Mouse (Mus musculus) testis, adult 2 months (tissue): ENCODE results near the gene Prkce.

Source experiments
- CTCF ChIP-seq: fragments of 200-500 bp; IDR thresholded peaks from 2 replicates; pipeline ENCODE4 v1.5.1; 2012; ENCODE audit warnings: low read depth, mild to moderate bottlenecking, inconsistent platforms, low read length, moderate library complexity; ENCODE audit not compliant: control insufficient read depth, insufficient read depth, insufficient replicate concordance
- POLR2A ChIP-seq: fragments of 200-500 bp; IDR thresholded peaks from 2 replicates; pipeline ENCODE4 v1.6.1; 2012; ENCODE audit warnings: low read depth, mild to moderate bottlenecking, inconsistent platforms, low read length, moderate library complexity; ENCODE audit not compliant: control insufficient read depth

DNA sequence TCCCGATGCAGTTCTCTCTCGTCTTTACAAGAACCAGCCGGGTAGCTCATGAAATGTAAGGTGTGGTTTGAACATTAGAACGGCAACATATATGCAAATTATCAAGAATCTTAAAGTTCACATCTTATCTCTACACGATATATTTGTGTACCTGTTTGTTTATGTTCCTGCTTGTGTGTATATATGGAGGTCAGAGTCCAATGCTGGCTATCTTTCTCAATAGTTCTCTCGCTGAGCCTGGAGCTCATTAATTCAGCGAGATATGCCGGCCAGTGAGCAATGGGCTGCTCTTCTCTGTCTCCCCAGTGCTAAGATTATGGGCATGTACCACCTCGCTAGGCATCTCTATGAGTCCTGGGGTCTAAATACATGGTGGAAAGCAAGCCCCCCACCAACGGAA lies 356.3 kb downstream of the Prkce start:
- TF ChIP-seq CTCF (no peak), POLR2A (no peak)
